Mouse (Mus musculus) natural killer cell, adult 2 months (primary cell): Measurements from ENCODE around the gene Asic3.
A peak's percentile ranks its signal among the peaks of the same experiment; 100 is the strongest.

Source experiments
- DNase-seq, 2 experiments: peaks; one replicate each; pipeline ENCODE4 v3.0.0; 2022; ENCODE audit warnings: low spot score in 2 of 2

Asic3 gene

DNA sequence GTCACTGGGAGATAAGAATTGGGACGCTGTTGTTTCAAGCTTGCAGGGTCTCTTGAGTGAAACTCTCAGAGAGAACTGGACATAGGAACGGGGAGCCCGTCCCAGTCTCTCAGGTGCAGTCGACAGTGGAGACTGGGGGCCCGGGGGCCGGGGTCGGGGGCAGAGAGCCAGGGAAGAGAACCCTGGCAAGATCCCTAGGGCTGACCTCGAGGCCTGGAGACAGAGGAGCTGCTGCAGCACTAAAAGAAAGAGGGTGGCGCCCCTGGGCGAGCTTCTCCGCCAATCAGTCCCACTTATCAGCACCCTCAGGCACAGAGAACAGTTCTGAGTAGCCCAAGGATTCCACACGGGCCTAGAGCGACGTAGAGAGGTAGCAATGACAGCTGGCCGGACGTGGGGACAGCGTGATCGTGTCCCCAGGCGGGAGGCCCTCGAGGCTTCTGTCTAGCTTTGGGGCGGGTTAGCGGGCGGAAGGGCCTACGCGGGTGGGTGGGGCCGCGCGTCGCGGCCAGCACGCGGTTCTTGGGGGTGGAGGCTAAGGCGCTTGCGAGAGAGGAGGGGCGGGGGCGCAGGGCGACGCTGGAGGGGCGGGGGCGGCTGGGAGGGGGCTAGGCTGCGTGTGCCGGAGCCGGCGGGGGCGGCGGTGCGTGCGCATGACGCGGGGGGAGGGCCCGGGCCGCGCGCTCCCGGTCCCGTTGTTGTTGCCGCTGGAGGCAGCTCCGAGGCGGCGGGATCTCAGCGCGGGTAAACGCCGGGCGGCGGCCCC lies 38.3 kb downstream of the Asic3 start:
- peak; percentile 68 to 72 for DNase-seq

DNA sequence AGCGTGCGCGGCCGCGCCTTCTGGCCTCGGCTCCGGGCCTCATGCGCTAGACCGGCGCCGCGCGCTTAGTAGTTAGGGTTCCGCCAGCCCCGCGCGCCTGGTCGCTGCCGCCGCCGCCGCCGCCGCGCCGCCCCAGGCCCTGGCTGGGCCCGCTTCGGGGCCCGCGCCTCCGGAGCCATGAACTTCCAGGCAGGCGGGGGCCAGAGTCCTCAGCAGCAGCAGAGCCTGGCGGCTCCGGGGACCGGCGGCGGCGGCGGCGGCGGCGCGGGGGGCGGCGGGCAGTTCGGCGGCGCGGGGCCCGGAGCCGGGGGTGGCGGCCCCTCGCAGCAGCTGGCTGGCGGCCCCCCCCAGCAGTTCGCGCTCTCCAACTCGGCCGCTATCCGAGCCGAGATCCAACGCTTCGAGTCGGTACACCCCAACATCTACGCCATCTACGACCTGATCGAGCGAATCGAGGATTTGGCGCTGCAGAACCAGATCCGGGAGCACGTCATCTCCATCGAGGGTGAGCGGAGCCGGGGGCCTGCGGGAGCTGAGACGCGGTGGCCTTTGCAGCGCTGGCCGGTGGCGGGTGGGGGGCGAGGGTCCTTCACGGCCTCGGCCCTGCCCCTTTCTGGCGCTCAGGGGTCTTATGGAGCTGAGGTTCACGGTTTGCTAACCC lies 39.0 kb downstream of the Asic3 start, which contains the start of gene Agap3:
Gene Agap3 (plus strand): TSS at position 148 of the 661 bp plus-strand sequence.
- no peak for DNase-seq

DNA sequence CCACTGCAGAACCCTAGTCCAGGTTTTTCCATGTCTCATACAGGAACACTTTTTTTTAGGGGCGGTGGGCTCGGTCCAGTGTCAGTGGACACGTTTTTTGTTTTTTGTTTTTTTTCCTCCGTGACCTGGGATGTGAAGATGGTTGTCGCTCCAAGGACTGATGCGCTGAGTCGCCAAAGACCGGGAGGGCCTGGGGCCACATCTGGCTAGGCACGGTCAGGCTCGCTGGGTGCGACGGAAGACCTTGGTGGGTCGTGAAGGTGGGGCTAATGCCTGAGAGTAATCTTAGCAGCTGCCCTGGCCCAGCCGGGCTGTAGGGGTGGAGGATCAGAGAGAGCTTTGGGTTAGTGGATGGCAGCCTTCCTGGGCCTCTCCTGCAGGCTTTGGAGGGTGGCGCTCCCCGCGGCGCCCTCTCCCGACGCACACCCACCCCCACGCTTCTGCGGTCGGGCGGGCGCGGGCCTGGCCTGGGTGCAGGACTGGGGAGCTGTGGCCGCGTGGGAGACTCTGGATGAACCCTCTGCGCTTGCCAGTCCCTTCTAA lies 39.6 kb downstream of the Asic3 start:
- peak in 1 of 2 experiments; percentile 11 for DNase-seq

DNA sequence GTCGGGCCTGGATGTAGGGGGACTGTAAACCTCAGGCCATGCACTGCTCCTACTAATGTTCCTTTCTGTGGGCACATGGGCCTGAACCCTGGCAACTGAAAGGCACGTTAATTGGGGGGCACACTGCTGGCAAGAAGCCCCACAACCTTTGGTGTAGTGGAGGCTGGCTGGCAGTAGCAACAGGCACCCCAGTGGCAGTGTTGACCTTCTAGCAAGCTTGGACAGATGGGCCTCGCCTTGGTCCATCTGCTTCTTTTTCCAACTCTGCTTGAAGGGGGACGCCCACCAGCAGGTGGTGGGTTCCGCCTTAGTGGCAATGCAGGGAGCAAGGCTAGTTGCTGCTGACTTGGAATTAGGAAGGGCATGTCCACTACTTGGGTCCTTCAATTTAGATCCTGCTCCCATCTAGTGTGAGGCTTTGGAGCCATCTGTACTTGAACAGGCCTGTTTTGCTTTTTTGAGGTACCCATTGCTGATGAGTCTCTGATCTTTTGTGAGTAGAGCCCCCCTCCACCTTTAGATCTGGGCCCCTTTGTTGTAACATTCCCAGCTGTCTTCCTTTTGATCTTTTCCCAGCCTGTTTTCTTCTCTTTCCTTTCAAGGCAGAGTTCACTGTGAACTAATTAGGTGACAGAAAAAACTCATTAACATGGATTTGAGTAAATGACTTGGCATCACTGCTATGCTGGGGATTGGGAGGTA lies 40.2 kb downstream of the Asic3 start:
- DNase-seq = no peak

DNA sequence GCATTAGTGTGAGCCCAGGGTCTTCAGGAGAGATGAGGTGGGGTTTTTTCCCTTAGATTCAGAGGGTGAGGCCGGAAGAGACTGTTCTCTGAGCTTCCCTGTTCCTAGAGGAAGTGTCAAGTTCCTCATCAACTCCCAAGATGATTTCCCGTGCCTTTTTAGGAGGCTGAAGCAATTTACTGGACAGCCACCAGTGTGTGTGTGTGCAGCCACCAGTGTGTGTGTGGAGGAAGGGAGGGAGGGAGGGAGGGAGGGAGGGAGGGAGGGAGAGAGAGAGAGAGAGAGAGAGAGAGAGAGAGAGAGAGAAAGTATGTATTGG lies 40.8 kb downstream of the Asic3 start:
- no peak for DNase-seq

DNA sequence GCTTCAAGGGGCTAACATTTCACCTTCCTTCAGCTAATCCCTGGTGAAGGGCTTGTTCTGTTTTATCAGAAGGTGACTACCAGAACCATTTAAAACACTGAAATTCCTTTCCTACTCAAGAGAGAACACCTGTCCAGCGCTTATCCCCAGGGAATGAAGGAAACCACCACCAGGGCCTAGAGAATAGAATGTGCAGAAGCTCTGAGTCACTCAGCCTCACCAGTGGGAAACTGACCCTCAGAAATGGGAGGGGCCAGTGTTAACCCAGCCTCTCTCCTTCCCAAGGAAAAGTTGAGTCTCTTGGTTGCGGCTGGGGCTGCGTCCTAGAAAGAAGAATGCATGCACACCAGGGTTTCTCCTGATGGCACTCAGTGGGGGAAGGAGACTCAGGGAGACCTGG lies 41.9 kb downstream of the Asic3 start:
- no peak for DNase-seq

DNA sequence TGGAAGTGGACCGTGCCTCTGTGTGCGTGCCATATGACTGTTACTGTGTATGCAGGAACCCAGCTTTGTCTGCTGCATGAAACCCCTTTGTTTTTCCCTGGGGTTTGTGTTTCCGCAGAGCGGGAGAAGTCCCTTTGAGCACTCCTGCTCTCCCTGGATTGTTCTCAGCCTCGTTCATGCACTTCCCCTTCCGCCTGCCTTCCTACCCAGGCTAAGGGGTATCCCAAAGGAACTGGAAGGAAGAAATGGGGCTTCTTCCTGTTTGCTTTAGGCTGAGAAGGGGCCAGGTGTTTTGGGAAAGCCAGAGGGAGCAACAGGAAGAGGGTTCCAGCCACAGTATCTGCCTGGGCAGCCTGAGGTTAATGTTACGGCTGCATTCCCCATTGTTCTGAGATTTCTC lies 42.4 kb downstream of the Asic3 start:
- DNase-seq = no peak

DNA sequence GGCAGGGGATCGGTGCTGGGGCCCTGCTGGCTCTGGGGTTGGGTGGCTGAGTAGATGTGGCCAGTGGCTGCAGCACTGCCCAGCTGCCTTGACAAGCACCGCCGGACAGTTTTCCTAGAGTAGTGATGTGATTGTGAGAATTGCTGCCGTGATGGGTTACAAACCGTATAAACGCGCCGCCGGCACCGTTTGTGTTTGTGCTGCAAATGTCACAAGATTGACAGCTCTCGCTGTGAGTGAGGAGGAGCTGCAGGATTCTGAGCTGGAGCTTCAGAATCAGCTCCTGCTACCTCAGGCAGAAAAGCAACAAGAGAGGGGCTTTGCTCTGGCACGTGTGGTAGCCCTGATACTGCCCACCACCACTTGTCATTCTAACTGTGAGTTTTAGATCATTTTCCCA lies 53.6 kb downstream of the Asic3 start:
- no peak for DNase-seq
